ENCODE assay signal across 22 mouse cellular contexts in the genomic region with DNA sequence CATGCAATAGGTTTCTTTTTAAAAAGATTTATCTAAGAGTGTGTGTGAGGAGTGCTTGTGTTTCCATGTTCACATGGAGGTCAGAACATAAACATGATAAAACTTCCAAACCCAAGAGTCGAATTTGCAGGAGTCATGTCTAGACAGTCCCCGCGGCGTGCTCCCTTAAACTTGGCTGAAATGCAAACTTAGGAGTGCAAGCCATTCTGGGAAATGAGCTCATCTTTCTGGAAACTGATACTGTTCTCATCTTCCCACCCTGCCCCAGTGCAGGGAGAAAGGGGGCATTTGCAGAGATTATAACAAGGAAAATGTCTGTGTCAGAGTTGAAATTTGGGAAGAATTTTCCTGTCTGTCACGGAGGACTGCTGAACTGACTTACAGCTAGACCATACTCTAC. TPM values are rescaled to one million over a fixed set of nuclear protein-coding genes. Genes with fewer than 3 reads are reported as not detected.
DNase-seq lines count a peak whose midpoint lies in the region; ATAC-seq lines count a peak whose summit lies in the region.
"Had no signal": no experiment of that assay in that cellular context is flagged by ENCODE, and none has a peak within 500 bp of the region (broad histone marks: within the 10 kb centered on the region; RNA-seq: fewer than 3 reads in every experiment).

No protein-coding gene starts in this region.

- H3K9ac ChIP-seq in heart, embryonic 16.5 days (ENCODE audit: low read length), result no peak overlapping the region
- H3K9ac ChIP-seq: embryonic facial prominence, embryonic 13.5 days; forebrain, embryonic 12.5 days; hindbrain, embryonic 14.5 days; intestine, embryonic 15.5 days had no signal

- no peak overlapping the region; the same call in 1 of the 2 replicates for H3K27ac ChIP-seq in heart, embryonic 16.5 days (ENCODE audit: low read length)
- H3K27ac ChIP-seq in heart, embryonic 10.5 days, result no peak overlapping the region
- H3K27ac ChIP-seq: embryonic facial prominence, embryonic 13.5 days; forebrain, embryonic 12.5 days; hindbrain, embryonic 10.5 days; hindbrain, embryonic 14.5 days; intestine, embryonic 15.5 days had no signal

- DNase-seq in heart, adult 11 months, result peak; percentile 55
- no peak for DNase-seq in heart, adult 9 months (ENCODE audit: low spot score in 2 of 2)
- no peak for DNase-seq in heart, embryonic 10.5 days (ENCODE audit: low spot score)
- peak; percentile 29 for DNase-seq in lung, postnatal 10 days
- no peak for DNase-seq in lung, postnatal 4 days
- peak; percentile 59 for DNase-seq in skeletal muscle tissue, adult 2 months (ENCODE audit: low read depth, low spot score)
- DNase-seq: adrenal gland, adult 2 months; adrenal gland, postnatal 25 days; cerebellum, adult 18-20 months; cerebellum, adult 9-11 months; cerebellum, postnatal 36 days; gastrocnemius, postnatal 36 days; kidney, adult 18-20 months had no signal

- H3K27me3 ChIP-seq in heart, embryonic 16.5 days (ENCODE audit: control insufficient read depth, insufficient read depth, low read length), result no peaks in the 10 kb centered on the region
- no peaks in the 10 kb centered on the region for H3K27me3 ChIP-seq in heart, embryonic 10.5 days (ENCODE audit: insufficient read depth, poor library complexity, severe bottlenecking)
- H3K27me3 ChIP-seq: CH12.LX; embryonic facial prominence, embryonic 13.5 days; forebrain, embryonic 12.5 days; intestine, embryonic 15.5 days had no signal

- no peak overlapping the region for H3K4me2 ChIP-seq in heart, embryonic 16.5 days (ENCODE audit: low read depth, low read length)
- H3K4me2 ChIP-seq: embryonic facial prominence, embryonic 13.5 days; forebrain, embryonic 12.5 days; heart, embryonic 11.5 days; hindbrain, embryonic 14.5 days; intestine, embryonic 15.5 days had no signal

- ATAC-seq in heart, embryonic 16.5 days (replicated peaks; ENCODE audit: extremely low read depth, insufficient read depth, low FRiP score), result 0 out of 2 replicates have a peak, but pooled peaks have one; percentile 19
- ATAC-seq: forebrain, embryonic 16.5 days; intestine, embryonic 15.5 days had no signal

- H3K4me3 ChIP-seq in heart, embryonic 16.5 days (ENCODE audit: low read length), result no peak overlapping the region
- no peak overlapping the region for H3K4me3 ChIP-seq in heart, embryonic 10.5 days
- H3K4me3 ChIP-seq: embryonic facial prominence, embryonic 13.5 days; forebrain, embryonic 12.5 days; hindbrain, embryonic 10.5 days; intestine, embryonic 15.5 days had no signal

- peaks cover 8% of the 10 kb centered on the region for H3K4me1 ChIP-seq in heart, embryonic 16.5 days (ENCODE audit: control insufficient read depth, insufficient read depth, low read length)
- peaks cover 10% of the 10 kb centered on the region for H3K4me1 ChIP-seq in heart, embryonic 10.5 days

- no peaks in the 10 kb centered on the region; the same call in 1 of the 2 replicates for H3K9me3 ChIP-seq in heart, embryonic 16.5 days (replicated peaks; ENCODE audit: control insufficient read depth, low read length)
- no peaks in the 10 kb centered on the region for H3K9me3 ChIP-seq in heart, embryonic 10.5 days
- H3K9me3 ChIP-seq: embryonic facial prominence, embryonic 13.5 days; intestine, embryonic 15.5 days had no signal

- WGBS in heart, embryonic 16.5 days, result 60% methylated on average over 5 of the region's 5 CpGs
- WGBS in heart, embryonic 10.5 days, result 86% methylated on average over 5 of the region's 5 CpGs

- no peaks in the 10 kb centered on the region for H3K36me3 ChIP-seq in heart, embryonic 16.5 days (ENCODE audit: control insufficient read depth, insufficient read depth)
- H3K36me3 ChIP-seq in heart, embryonic 10.5 days, result no peaks in the 10 kb centered on the region
- H3K36me3 ChIP-seq: intestine, embryonic 15.5 days had no signal

RNA-seq across cellular contexts. Expression of gene Panx1, which starts 5.4 kb away (rescaled TPM):
- 16.8 and 20.5 TPM in 2 replicates for polyA plus RNA-seq in heart, embryonic 16.5 days (2015; fragmentation: Nextera tagmentation; extraction: Ambion mirVana)
- 26.9 and 43.7 TPM in 2 replicates for polyA plus RNA-seq in heart, embryonic 10.5 days (2016; fragmentation: Nextera tagmentation; extraction: Ambion mirVana)

Comparison
In these comparisons a context has a peak if more than half of its experiments do, and no peak if none do; other contexts are left out.
1. DNase-seq: peak in heart, adult 11 months (single experiment), lung, postnatal 10 days (single experiment) and skeletal muscle tissue, adult 2 months (single experiment); none in heart, adult 9 months (0 of 2), heart, embryonic 10.5 days (single experiment) and lung, postnatal 4 days (0 of 2).